Mouse (Mus musculus): ENCODE results near the gene Psmb9. TPM values are rescaled to one million over a fixed set of nuclear protein-coding genes. Genes with fewer than 3 reads are reported as not detected.

Psmb9 gene
- total RNA-seq, 2 experiments from 2014 or later, result 141 to 147 TPM

GRCm38 (mm10) chr17:34207456-34207855 is 19.9 kb upstream of the Psmb9 start:
- no peak for ATAC-seq (replicated peaks; ENCODE audit: poor library complexity, severe bottlenecking)

- no peak for ATAC-seq (replicated peaks; ENCODE audit: poor library complexity, severe bottlenecking)
These were observed 19.2 kb upstream of the Psmb9 start for GRCm38 (mm10) chr17:34206731-34207130.

DNA sequence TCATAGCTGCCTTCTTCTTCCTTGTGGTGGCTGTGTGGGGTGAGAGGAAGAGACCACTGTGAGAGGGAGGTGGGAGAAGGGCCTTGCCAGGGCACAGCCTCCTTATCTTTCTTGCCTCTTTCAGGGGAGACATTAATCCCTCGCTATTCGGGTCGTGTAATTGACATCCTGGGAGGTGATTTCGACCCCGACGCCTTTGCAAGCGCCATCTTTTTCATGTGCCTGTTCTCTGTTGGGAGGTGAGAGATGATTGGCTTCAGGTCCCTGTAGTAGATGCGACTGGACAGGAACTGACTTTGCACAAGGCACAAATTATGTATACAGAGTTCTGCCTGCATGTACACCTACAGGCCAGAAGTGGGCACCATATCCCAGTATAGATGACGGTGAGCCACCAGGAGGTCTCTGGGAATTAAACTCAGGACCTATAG is 18.2 kb upstream of the Psmb9 start:
- peak; percentile 60 for ATAC-seq (replicated peaks; ENCODE audit: poor library complexity, severe bottlenecking)

DNA sequence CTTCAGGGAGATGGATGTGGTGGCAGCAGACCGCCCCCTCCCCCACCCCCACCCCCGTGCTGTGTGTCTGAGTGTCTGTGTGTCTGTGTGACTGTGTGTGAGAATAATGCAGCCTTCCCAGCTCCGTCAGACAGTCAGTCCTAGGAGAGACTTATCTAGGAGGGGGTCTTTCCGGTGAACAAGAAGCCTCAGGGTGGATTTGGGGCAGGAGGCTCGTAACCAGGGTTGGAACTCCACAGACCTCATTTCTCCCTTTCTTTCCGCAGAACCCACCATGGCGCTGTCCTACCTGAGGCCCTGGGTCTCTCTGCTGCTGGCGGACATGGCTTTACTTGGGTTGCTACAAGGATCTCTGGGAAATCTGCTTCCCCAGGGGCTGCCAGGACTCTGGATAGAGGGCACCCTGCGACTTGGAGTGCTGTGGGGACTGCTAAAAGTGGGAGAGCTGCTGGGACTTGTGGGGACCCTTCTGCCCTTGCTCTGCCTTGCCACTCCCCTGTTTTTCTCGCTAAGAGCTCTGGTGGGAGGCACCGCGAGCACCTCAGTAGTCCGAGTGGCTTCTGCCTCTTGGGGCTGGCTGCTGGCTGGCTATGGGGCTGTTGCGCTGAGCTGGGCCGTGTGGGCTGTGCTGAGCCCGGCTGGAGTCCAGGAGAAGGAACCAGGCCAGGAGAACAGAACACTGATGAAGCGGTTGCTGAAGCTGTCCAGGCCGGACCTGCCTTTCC is 17.6 kb upstream of the Psmb9 start:
- no peak for ATAC-seq (replicated peaks; ENCODE audit: poor library complexity, severe bottlenecking)

DNA sequence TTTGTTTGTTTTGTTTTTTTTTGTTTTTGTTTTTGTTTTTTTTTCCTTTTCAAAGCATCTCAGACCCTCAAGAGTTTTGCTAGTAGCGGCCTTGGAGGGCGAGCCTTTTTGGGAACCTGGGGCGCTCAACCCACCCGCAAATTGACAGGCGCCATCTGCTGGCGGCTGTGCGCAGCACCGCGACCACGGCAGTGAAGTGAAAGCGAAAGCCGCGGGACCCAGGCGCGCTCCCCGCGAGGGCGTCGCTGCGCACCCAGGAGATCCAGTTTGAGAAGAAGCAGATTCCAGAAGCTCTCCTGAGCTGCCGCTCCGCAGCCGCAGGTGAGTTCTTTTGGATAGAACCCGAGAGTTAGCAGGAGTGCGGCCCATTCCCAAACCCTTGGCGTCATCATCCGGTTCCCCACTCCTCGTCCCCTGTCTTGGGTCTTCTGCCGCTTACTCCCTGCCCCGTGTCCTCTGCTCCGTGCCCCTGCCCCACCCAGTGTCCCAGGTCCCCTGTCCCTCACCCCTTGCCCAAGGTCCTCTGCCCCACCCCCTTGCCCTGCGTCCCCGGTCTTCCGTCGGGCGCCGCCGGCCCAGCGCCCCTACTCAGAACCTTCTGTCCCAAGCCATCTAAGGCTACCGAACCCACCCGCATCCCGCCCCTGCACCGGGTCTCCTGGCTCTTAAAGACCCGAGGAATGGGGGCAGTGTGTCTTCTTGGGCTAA is 16.9 kb upstream of the Psmb9 start:
- ATAC-seq (replicated peaks; ENCODE audit: poor library complexity, severe bottlenecking), result peak; percentile 60

DNA sequence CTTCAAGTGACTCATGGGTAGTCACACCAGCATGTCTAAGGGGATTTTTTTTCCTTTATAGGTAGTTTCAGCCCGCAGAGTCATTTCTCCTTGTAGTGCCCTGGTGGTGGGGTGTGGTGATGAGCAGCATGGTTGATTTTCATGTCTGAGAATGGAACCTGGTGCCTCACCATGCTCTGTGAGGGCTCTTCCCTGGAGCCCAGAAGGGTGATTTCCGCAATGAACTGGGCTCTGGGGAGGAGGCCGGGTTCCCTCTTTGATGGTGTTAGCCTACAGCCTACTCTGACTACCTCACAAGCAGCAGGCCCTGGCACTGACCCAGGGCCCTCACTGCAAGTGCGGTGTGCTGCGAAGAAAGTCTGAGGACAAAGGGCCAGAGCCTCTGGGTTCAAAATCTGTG is 15.9 kb upstream of the Psmb9 start, which contains the start of gene Tap2:
Gene Tap2, plus strand, starts transcription at position 84 of the 400 bp plus-strand sequence.
- ATAC-seq (replicated peaks; ENCODE audit: poor library complexity, severe bottlenecking), result no peak

DNA sequence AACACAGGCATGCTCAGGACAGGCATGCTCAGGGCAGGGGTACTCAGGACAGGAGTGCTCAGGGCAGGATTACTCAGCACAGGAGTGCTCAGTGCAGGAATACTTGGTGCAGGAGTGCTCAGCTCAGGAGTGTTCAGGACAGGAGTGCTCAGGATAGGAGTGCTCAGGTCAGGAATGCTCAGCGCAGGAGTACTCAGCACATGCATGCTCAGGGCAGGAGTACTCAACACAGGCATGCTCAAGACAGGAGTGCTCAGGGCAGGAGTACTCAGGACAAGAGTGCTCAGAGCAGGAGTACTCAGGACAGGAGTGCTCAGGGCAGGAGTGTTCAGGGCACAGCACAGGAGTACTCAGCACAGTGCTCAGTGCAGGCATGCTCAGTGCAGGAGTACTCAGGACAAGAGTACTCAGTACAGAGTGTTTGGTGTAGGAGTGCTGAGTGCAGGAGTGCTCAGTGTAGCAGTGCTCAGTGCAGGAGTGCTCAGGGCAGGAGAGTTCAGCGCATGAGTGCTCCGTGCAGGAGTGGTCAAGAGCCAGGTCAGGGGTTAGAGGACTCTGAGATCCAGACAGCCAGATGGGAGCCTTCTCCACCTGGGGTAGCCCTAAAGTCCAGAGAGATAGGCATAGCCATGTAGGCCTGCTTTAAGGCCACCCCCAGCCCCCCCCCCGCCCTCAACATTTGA is 15.3 kb upstream of the Psmb9 start:
- ATAC-seq (replicated peaks; ENCODE audit: poor library complexity, severe bottlenecking), result no peak

GRCm38 (mm10) chr17:34201506-34202055 is 14.0 kb upstream of the Psmb9 start:
- ATAC-seq (replicated peaks; ENCODE audit: poor library complexity, severe bottlenecking), result no peak

DNA sequence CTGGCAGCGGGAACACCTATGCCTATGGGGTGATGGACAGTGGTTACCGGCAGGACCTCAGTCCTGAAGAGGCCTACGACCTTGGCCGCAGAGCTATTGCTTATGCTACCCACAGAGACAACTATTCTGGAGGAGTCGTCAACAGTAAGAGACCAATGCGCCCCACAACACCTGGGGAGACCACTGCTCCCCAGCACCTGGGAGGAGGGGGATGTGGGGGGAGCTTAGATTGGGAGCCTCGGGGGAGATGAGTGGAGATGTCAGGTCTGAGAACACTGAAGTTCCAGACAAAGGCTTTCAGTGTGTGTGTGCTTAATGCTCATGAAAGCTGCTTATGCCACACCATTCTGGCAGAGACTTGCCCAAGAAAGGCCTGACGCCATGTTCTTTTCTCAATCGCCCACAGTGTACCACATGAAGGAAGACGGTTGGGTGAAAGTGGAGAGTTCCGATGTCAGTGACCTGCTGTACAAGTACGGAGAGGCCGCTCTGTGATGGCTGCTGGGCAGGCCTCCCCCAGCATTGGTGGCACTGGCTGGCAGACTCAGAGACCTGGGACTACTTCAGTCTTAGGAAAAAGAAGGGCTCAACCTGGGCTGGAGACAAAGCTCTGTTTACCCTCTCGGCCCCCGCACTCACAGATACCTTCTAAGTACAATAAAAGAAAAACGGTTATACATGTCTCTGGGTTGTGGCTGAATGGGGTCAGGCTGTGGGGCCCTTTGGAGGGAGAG is 13.4 kb upstream of the Psmb9 start:
- ATAC-seq (replicated peaks; ENCODE audit: poor library complexity, severe bottlenecking), result no peak

DNA sequence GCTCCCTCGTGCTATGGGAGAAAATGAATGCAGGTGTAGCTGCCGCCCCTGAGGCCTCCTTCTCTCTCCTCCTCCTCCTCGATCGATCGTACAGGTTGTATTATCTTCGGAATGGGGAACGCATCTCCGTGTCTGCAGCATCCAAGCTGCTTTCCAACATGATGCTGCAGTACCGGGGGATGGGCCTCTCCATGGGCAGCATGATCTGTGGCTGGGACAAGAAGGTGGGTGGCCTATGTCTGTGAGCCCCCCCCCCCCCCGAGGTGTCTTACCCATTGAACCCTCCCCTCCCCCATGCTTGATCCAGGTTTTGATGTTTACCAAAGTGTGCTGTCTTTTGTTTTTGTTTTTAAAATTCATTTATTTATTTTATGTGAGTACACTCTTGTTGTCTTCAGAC is 12.5 kb upstream of the Psmb9 start:
- no peak for ATAC-seq (replicated peaks; ENCODE audit: poor library complexity, severe bottlenecking)

- no peak for ATAC-seq (replicated peaks; ENCODE audit: poor library complexity, severe bottlenecking)
These were observed 11.6 kb upstream of the Psmb9 start for GRCm38 (mm10) chr17:34199050-34199619.

GRCm38 (mm10) chr17:34198521-34198912 is 11.0 kb upstream of the Psmb9 start:
- ATAC-seq (replicated peaks; ENCODE audit: poor library complexity, severe bottlenecking), result 0 out of 2 replicates have a peak, but pooled peaks have one; percentile 5

DNA sequence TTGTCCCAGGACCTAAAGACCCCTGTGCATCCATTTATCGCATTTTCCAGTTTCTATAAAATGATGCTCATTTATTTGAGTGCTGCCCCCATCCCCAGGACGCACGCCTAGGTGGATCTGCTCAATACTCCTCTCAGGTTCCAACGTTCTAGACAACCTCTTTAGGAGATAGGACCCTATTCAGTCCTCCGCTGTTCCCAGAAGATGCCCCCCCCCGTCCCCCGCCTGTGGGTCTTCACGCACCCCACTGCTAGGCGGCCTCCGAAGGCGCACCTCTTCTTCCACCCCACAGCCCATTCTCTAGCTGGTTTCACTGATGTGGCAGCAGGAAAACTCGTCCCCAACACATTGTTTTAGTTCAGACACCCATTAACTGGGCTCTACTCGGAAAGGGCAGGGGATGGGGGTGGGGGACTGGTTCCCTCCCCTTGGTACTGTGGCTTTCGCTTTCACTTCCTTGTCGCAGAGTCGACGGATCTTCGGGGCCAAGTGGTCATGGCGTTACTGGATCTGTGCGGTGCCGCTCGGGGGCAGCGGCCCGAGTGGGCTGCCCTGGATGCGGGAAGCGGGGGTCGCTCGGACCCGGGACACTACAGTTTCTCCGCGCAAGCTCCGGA is 10.4 kb upstream of the Psmb9 start:
- ATAC-seq (replicated peaks; ENCODE audit: poor library complexity, severe bottlenecking), result peak; percentile 67

DNA sequence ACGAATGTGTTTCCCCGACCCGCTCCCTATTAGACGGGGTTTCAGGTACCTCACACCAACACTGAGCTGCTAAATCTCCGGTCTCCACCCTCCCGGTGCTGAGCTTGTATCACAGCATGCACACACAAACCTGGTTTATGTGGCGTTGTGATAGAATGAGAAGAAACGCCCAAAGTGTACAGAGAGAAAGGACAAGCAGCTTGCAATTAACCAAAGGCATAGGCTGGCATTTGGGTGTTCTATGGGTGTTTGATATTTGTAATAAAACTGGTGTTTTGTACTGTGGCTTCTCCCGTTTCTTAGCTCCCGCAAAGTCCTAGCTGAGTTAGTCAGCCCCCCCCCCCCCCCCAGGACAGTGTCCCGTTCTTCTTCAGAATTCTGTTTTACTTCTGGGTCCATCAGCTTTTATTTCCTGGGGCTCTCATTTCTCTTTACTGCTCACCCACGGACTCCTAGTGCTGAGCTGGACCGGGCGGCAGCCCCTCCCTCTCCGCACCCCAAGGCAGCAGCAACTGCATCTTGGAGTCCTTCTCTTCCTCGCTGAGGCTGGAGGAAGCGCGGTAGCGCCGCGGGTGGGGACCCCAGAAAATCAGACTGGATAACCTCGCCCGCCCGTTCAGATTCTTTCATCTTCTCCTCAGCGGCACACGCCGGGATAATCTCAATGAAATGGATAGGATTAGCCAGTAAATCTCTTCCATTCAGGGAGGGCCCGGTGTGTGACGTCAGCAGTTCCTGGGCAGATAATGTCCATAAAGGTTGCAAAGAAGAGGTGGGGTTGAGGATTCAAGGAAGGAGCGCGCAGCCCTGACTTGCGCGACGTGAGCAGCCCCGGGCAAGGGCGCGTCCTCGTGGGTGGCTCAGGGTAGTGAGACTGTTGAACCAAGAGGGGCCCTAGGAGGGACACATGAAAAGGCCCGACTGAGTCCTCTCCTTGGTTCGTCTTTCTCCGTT is 9.7 kb upstream of the Psmb9 start, which contains the start of gene Psmb8:
Gene Psmb8, plus strand, starts transcription at position 781 of the 954 bp plus-strand sequence.
- peak; percentile 77 for ATAC-seq (replicated peaks; ENCODE audit: poor library complexity, severe bottlenecking)

GRCm38 (mm10) chr17:34196491-34196890 is 8.9 kb upstream of the Psmb9 start:
- ATAC-seq (replicated peaks; ENCODE audit: poor library complexity, severe bottlenecking), result peak; percentile 62

DNA sequence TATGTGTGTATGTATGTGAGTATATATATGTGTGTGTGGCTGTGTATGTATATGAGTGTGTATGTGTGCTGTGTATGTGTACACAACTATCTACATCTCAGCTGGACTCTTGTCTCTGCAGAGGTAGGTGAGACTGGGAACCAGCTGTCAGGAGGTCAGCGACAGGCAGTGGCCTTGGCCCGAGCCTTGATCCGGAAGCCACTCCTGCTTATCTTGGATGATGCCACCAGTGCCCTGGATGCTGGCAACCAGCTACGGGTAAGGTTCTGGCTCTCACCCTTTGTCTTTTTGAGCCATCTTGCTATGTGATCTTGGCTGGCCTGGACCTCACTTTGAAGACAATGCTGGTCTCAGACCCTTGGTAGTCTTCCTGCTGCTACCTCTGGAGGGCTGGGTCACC is 7.2 kb upstream of the Psmb9 start:
- ATAC-seq (replicated peaks; ENCODE audit: poor library complexity, severe bottlenecking), result no peak

DNA sequence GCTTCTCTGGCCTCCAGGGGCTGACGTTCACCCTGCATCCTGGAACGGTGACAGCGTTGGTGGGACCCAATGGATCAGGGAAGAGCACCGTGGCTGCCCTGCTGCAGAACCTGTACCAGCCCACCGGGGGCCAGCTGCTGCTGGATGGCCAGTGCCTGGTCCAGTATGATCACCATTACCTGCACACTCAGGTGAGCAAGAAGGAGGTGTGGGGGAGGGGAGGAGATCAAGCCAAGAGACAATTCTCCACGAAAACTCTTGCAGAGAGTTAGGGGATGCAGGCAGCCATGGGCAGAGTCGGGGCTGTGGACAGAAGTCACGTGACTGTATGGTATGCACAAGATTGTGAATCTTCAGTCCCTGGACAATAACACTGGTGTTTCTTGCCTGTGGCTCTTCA is 5.9 kb upstream of the Psmb9 start:
- no peak for ATAC-seq (replicated peaks; ENCODE audit: poor library complexity, severe bottlenecking)

GRCm38 (mm10) chr17:34192852-34193251 is 5.3 kb upstream of the Psmb9 start:
- no peak for ATAC-seq (replicated peaks; ENCODE audit: poor library complexity, severe bottlenecking)

Measured in granulocyte monocyte progenitor cell, adult 5-6 weeks (primary cell).